Mouse (Mus musculus): ENCODE measurements at regions not wholly inside any gene's neighbourhood (a gene's known extent, or its start where the extent isn't known, plus 50 kb on each side); places are given as distances from the start of the nearest gene placed in this dataset.
"Not testable (repeated sequence)": the region's sequence is repeated elsewhere in the genome, so short reads cannot be mapped to it uniquely, and the experiment has no call there.

DNA sequence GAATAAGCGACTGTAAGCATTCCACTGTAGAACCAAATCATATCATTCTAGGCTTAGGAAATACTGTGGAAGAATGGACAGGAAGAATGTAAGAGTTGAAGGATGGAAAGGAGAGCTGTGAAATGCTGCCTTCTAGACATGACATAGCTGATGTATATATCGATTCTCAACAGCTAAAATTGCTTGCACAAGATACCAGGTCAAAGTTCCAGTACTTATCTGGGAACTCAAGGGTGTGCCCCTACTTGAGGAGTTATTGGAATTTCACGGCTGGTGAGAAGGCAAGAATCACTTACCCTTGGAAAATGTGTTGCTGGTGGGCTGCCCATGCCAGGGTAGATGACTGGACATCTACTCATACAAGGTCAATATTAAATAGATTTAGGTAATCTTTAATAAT is 322.0 kb downstream of the Kif20b start:
- WGBS: 68% methylated on average over 3 of the region's 3 CpGs
- no peaks in the 10 kb centered on the region for H3K36me3 ChIP-seq (ENCODE audit: control insufficient read depth, insufficient read depth, low read length)
- no peak overlapping the region for H3K9ac ChIP-seq (ENCODE audit: low read length)
- no peak overlapping the region for H3K4me2 ChIP-seq (ENCODE audit: low read depth, low read length)
- no peak for ATAC-seq (ENCODE audit: insufficient read depth, low FRiP score)
- no peak overlapping the region for H3K4me3 ChIP-seq (replicated peaks; ENCODE audit: low read length)
- H3K4me1 ChIP-seq (ENCODE audit: control insufficient read depth, insufficient read depth, low read length): no peaks in the 10 kb centered on the region
- H3K27me3 ChIP-seq (ENCODE audit: control insufficient read depth, insufficient read depth, low read length): no peaks in the 10 kb centered on the region
- no peaks in the 10 kb centered on the region for H3K9me3 ChIP-seq (replicated peaks; ENCODE audit: control insufficient read depth, low read length)
- H3K27ac ChIP-seq (ENCODE audit: low read length): no peak overlapping the region

DNA sequence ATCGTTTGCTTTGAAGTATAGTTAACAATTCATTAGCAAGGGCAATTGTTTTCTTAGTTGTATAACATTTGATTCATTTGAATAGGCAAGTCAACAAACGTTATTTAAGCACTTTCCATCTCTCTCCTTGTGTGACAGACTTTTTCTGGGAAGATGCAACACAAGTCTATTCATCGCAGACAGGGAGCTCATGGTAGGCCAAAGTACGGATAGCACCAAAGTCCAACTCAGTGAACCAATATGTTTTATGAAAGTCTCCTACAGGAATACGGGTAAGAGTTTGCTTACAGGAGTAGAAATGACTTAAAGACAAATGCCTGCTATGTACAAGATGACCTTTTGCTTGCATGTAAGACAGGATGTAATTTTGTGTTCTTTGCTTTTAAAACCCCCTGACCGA is 325.4 kb downstream of the Kif20b start:
- Histone ChIP-seq H3K36me3 (ENCODE audit: control insufficient read depth, insufficient read depth, low read length) (no peaks in the 10 kb centered on the region), H3K9me3 (replicated peaks; ENCODE audit: control insufficient read depth, low read length) (no peaks in the 10 kb centered on the region), H3K4me1 (ENCODE audit: control insufficient read depth, insufficient read depth, low read length) (no peaks in the 10 kb centered on the region), H3K27me3 (ENCODE audit: control insufficient read depth, insufficient read depth, low read length) (no peaks in the 10 kb centered on the region), H3K27ac (ENCODE audit: low read length) (no peak overlapping the region), H3K9ac (ENCODE audit: low read length) (no peak overlapping the region), H3K4me3 (replicated peaks; ENCODE audit: low read length) (no peak overlapping the region), H3K4me2 (ENCODE audit: low read depth, low read length) (no peak overlapping the region)
- WGBS: 77% methylated on average over 6 of the region's 6 CpGs
- ATAC-seq (ENCODE audit: insufficient read depth, low FRiP score): no peak

DNA sequence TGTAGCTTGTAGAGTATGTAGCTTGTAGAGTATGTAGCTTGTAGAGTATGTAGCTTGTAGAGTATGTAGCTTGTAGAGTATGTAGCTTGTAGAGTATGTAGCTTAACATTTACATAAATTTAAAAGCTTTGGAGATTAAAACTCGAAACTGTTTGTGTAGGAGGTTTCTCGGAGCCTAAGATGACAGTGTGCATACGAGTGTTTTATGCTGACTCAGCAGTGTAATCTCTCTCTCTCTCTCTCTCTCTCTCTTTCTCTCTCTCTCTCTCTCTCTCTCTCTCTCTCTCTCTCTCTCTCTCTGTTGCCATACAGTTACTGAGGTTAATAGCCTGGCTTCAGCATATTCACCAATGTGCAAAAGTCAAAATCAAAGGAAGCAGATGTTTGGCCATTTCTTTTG is 336.5 kb downstream of the Kif20b start:
- ATAC-seq (ENCODE audit: insufficient read depth, low FRiP score); H3K4me2 ChIP-seq (ENCODE audit: low read depth, low read length); H3K27ac ChIP-seq (ENCODE audit: low read length); H3K4me1 ChIP-seq (ENCODE audit: control insufficient read depth, insufficient read depth, low read length); H3K27me3 ChIP-seq (ENCODE audit: control insufficient read depth, insufficient read depth, low read length); H3K9ac ChIP-seq (ENCODE audit: low read length); H3K36me3 ChIP-seq (ENCODE audit: control insufficient read depth, insufficient read depth, low read length); H3K4me3 ChIP-seq (replicated peaks; ENCODE audit: low read length); H3K9me3 ChIP-seq (replicated peaks; ENCODE audit: control insufficient read depth, low read length): not testable (repeated sequence)
- WGBS: 81% methylated on average over 3 of the region's 3 CpGs

DNA sequence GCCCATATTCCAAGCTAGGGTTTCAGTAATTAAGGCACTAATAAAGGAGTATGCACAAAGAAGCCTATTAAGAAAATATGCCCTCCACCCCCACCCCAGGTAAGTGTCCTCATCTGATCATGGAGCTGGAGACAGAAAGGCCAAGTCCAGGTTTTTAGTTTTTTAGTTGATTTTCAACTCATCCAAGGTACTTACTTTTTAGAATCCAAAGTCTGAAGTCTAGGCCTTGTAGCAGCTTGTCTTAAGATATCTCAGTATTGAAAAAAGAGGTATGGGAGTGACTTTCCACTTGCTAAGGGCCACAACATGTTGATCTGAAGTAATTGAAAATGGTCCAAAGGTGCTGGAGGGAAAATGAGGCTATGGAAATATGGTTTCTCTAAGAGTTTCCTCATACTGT is 340.9 kb downstream of the Kif20b start:
- Histone ChIP-seq H3K27ac (ENCODE audit: low read length) (no peak overlapping the region), H3K4me1 (ENCODE audit: control insufficient read depth, insufficient read depth, low read length) (no peaks in the 10 kb centered on the region), H3K9me3 (replicated peaks; ENCODE audit: control insufficient read depth, low read length) (no peaks in the 10 kb centered on the region), H3K27me3 (ENCODE audit: control insufficient read depth, insufficient read depth, low read length) (no peaks in the 10 kb centered on the region), H3K4me3 (replicated peaks; ENCODE audit: low read length) (no peak overlapping the region), H3K9ac (ENCODE audit: low read length) (no peak overlapping the region), H3K4me2 (ENCODE audit: low read depth, low read length) (no peak overlapping the region), H3K36me3 (ENCODE audit: control insufficient read depth, insufficient read depth, low read length) (no peaks in the 10 kb centered on the region)
- no peak for ATAC-seq (ENCODE audit: insufficient read depth, low FRiP score)

DNA sequence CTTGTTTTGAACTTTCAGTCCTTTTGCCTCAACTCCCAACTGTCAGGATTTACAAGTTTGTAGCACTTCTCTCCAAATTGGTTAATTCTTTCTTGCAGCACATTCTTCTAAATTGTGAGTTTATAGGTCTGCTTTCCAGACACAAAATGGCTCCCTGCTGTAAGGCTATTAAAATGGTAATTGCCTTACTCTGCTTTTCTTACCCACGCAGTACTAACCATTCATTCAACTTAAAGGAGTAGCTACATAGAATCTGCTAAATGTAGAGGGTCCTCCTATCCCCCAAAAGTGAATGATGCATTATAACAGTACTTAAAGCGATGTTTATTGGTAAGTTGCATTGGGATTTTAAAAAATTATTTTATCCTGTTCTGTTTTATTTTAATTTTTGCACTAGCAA is 356.2 kb downstream of the Kif20b start:
- Histone ChIP-seq H3K27me3 (ENCODE audit: control insufficient read depth, insufficient read depth, low read length) (no peaks in the 10 kb centered on the region), H3K4me2 (ENCODE audit: low read depth, low read length) (no peak overlapping the region), H3K27ac (ENCODE audit: low read length) (no peak overlapping the region), H3K4me3 (replicated peaks; ENCODE audit: low read length) (no peak overlapping the region), H3K36me3 (ENCODE audit: control insufficient read depth, insufficient read depth, low read length) (no peaks in the 10 kb centered on the region), H3K4me1 (ENCODE audit: control insufficient read depth, insufficient read depth, low read length) (no peaks in the 10 kb centered on the region), H3K9ac (ENCODE audit: low read length) (no peak overlapping the region), H3K9me3 (replicated peaks; ENCODE audit: control insufficient read depth, low read length) (no peaks in the 10 kb centered on the region)
- 61% methylated on average over 2 of the region's 2 CpGs for WGBS
- no peak for ATAC-seq (ENCODE audit: insufficient read depth, low FRiP score)

DNA sequence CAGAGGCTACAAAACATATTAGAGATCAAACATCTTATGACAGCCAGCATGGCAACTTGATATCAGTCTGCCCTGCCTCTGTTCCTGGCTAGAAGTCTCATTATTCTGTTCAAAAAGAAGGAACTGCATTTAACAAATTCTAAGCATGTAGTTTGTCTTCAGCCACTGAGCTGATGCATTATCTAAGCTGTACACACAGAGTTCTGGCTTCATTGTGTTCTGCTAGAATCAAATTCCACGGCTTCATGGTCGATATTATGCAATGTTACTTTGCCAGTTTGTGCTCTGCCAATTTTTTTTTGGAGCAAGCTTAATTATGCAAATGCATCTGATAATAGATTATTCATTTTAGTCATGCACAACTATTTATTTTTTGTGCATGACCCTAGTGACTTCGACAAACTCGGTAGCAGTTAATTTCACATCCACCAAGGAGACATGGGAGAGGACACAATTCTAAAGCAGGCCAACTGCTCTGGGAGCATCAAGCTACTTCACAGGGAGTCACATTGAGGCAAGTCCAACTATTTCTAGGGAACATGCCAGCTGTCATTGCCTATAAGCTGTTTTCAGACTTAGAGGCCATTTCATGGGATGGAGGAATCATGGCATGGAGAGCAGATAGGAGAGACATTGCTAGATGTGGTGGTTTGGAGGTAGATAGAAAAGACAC is 360.8 kb downstream of the Kif20b start:
- 85% methylated on average over 4 of the region's 4 CpGs for WGBS
- Histone ChIP-seq H3K9ac (ENCODE audit: low read length) (no peak overlapping the region), H3K4me1 (ENCODE audit: control insufficient read depth, insufficient read depth, low read length) (no peaks in the 10 kb centered on the region), H3K4me3 (replicated peaks; ENCODE audit: low read length) (no peak overlapping the region), H3K9me3 (replicated peaks; ENCODE audit: control insufficient read depth, low read length) (no peaks in the 10 kb centered on the region), H3K27ac (ENCODE audit: low read length) (no peak overlapping the region), H3K36me3 (ENCODE audit: control insufficient read depth, insufficient read depth, low read length) (no peaks in the 10 kb centered on the region), H3K4me2 (ENCODE audit: low read depth, low read length) (no peak overlapping the region), H3K27me3 (ENCODE audit: control insufficient read depth, insufficient read depth, low read length) (no peaks in the 10 kb centered on the region)
- no peak for ATAC-seq (ENCODE audit: insufficient read depth, low FRiP score)

DNA sequence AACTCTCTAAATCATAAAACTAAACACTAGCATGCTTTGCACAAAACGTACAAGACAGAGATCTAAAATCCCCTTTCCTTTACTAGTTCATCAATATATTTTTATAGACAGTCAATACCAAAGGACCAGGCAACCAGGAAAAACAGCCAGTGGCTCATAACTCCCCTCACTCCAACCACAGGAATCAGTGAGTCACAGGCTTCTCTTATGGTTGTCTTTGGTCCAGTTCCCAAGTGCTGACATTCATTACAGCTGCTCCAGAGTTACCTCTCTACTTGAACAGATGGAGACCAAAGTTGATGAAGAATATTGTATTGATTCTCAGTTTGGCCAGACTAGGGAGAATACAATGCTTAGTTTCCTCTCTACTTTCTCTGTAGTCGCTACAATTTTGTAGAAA is 376.7 kb downstream of the Kif20b start:
- Histone ChIP-seq H3K27me3 (ENCODE audit: control insufficient read depth, insufficient read depth, low read length) (no peaks in the 10 kb centered on the region), H3K9me3 (replicated peaks; ENCODE audit: control insufficient read depth, low read length) (no peaks in the 10 kb centered on the region), H3K4me3 (replicated peaks; ENCODE audit: low read length) (no peak overlapping the region), H3K36me3 (ENCODE audit: control insufficient read depth, insufficient read depth, low read length) (no peaks in the 10 kb centered on the region), H3K4me2 (ENCODE audit: low read depth, low read length) (no peak overlapping the region), H3K9ac (ENCODE audit: low read length) (no peak overlapping the region), H3K27ac (ENCODE audit: low read length) (no peak overlapping the region), H3K4me1 (ENCODE audit: control insufficient read depth, insufficient read depth, low read length) (no peaks in the 10 kb centered on the region)
- ATAC-seq (ENCODE audit: insufficient read depth, low FRiP score): no peak
- WGBS: 63% methylated on average over 2 of the region's 2 CpGs

DNA sequence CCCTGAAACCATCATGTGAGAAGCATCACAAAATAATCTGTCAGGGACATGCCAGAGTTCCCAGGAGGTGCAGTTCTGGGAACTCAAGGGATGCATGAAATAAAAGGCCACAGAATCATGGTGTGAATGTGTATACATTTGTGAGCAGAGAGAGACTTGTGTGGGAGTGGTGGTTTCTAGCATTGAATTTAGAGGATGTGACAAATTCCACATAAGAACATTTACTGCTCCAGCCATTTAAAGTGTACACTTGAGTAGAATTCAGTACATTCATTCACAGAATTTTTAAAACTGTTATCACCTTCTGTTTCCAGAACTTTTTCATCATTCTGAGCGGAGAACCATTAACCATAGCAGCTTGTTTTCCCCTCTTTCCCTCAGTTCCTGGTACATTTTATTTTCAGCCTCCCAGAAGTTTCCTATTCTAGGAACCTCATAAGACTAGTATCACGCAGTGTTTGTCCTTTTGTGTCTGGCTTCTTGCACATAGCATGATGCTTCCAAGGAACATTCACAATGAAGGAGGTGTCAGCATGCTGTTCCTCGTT is 380.6 kb downstream of the Kif20b start:
- ATAC-seq (ENCODE audit: insufficient read depth, low FRiP score): no peak
- H3K4me2 ChIP-seq (ENCODE audit: low read depth, low read length): no peak overlapping the region
- WGBS: 76% methylated on average over 3 of the region's 3 CpGs
- no peak overlapping the region for H3K9ac ChIP-seq (ENCODE audit: low read length)
- H3K4me1 ChIP-seq (ENCODE audit: control insufficient read depth, insufficient read depth, low read length): no peaks in the 10 kb centered on the region
- no peaks in the 10 kb centered on the region for H3K9me3 ChIP-seq (replicated peaks; ENCODE audit: control insufficient read depth, low read length)
- no peaks in the 10 kb centered on the region for H3K36me3 ChIP-seq (ENCODE audit: control insufficient read depth, insufficient read depth, low read length)
- H3K27me3 ChIP-seq (ENCODE audit: control insufficient read depth, insufficient read depth, low read length): no peaks in the 10 kb centered on the region
- no peak overlapping the region for H3K4me3 ChIP-seq (replicated peaks; ENCODE audit: low read length)
- H3K27ac ChIP-seq (ENCODE audit: low read length): no peak overlapping the region
